Mouse (Mus musculus) liver, adult 2 months (tissue): ENCODE measurements around the gene Tango2. TPM values are rescaled to one million over a fixed set of nuclear protein-coding genes. Genes with fewer than 3 reads are reported as not detected.

Experiments
- DNase-seq: peaks from one replicate; pipeline ENCODE4 v3.0.0-alpha.2; 2011; ENCODE audit warnings: low read depth, low spot score; ENCODE audit errors: extremely low read depth
- H3K27ac ChIP-seq: fragments of 200-500 bp; replicated peaks from 2 replicates; pipeline ENCODE4 v1.5.1; 2012; ENCODE audit warnings: low read depth, mild to moderate bottlenecking, control low read depth, inconsistent platforms, low read length; ENCODE audit not compliant: insufficient read depth
- H3K27me3 ChIP-seq: fragments of 200-500 bp; 2 replicates; pipeline ENCODE4 v1.6.1; 2012; ENCODE audit warnings: mild to moderate bottlenecking, moderate library complexity, low read length, inconsistent platforms; ENCODE audit not compliant: control insufficient read depth, insufficient read depth
- H3K36me3 ChIP-seq: fragments of 200-500 bp; 2 replicates; pipeline ENCODE4 v1.6.1; 2012; ENCODE audit warnings: low read length, inconsistent platforms; ENCODE audit not compliant: control insufficient read depth, insufficient read depth
- H3K4me1 ChIP-seq: fragments of 200-500 bp; 2 replicates; pipeline ENCODE4 v1.6.1; 2011; ENCODE audit warnings: low read length; ENCODE audit not compliant: control insufficient read depth, insufficient read depth
- H3K4me3 ChIP-seq: fragments of 200-500 bp; 2 replicates; pipeline ENCODE4 v1.5.1; 2011; ENCODE audit warnings: low read depth, mild to moderate bottlenecking, control low read depth, low read length, moderate library complexity; ENCODE audit not compliant: insufficient read depth
- H3K79me2 ChIP-seq: fragments of 200-500 bp; 2 replicates; pipeline ENCODE4 v1.6.1; 2012; ENCODE audit warnings: inconsistent platforms, mild to moderate bottlenecking, low read length, moderate library complexity; ENCODE audit not compliant: control insufficient read depth, insufficient read depth
- H3K9ac ChIP-seq: fragments of 200-500 bp; 2 replicates; pipeline ENCODE4 v1.6.1; 2012; ENCODE audit warnings: low read depth, mild to moderate bottlenecking, control low read depth, inconsistent platforms, low read length
- CTCF ChIP-seq: fragments of 200-500 bp; IDR thresholded peaks from 2 replicates; pipeline ENCODE4 v1.5.1; 2011; ENCODE audit warnings: low read depth, low read length, control low read depth
- POLR2A ChIP-seq: fragments of 200-500 bp; IDR thresholded peaks from 2 replicates; pipeline ENCODE4 v1.6.1; 2011; ENCODE audit warnings: low read length, control low read depth; ENCODE audit not compliant: insufficient read depth; ENCODE audit errors: extremely low read depth
- WGBS: fragments of 180-500 bp; shearing (Covaris S2); methylation state at CpG from one replicate; pipeline ENCODE4 v1.1.7; 2018; 5-methylcytosine and 5-hydroxymethylcytosine counted together
- polyA plus RNA-seq: library from polyadenylated mRNA; depleted of rRNA; stranded (reverse); fragments of >200 nt; gene quantifications from 2 replicates; pipeline ENCODE4 v1.2.3, GENCODE M21; 2012
- total RNA-seq: library from RNA; depleted of rRNA; stranded (reverse); fragments of >200 nt; gene quantifications from 2 replicates; pipeline ENCODE4 v1.2.3, GENCODE M21; 2014

Tango2 gene
- total and polyA plus RNA-seq, 2 experiments = 57.1 to 58.0 TPM

DNA sequence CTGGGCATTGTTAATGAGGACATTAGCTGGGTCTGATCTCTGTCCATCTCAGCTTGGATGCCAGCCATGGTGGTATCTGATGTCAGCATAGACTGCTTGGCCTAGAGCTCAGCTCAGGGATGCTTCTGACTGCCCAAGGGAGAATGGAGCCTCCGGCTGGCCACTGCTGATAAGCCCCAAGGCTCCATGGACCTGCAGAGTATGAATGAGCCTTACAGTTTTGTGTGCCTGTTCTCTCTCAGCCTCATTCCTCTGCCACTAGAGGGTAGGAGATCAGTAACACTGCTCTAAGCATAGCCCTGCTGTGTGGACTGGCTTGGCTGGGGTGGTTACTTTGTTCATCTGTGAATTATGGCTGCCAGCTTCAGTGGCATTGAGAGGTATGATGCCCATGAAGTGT, 5.2 kb upstream of the Tango2 start:
- no peak overlapping the region for H3K27ac ChIP-seq
- H3K4me3 ChIP-seq = no peak overlapping the region
- no peaks in the 10 kb centered on the region for H3K79me2 ChIP-seq
- DNase-seq = no peak
- no peak overlapping the region for H3K9ac ChIP-seq
- no peaks in the 10 kb centered on the region for H3K27me3 ChIP-seq
- TF ChIP-seq POLR2A = no peak
- no peak for TF ChIP-seq CTCF
- WGBS = 88% methylated on average over 1 of the region's 1 CpGs
- H3K36me3 ChIP-seq = no peaks in the 10 kb centered on the region
- H3K4me1 ChIP-seq = no peaks in the 10 kb centered on the region

DNA sequence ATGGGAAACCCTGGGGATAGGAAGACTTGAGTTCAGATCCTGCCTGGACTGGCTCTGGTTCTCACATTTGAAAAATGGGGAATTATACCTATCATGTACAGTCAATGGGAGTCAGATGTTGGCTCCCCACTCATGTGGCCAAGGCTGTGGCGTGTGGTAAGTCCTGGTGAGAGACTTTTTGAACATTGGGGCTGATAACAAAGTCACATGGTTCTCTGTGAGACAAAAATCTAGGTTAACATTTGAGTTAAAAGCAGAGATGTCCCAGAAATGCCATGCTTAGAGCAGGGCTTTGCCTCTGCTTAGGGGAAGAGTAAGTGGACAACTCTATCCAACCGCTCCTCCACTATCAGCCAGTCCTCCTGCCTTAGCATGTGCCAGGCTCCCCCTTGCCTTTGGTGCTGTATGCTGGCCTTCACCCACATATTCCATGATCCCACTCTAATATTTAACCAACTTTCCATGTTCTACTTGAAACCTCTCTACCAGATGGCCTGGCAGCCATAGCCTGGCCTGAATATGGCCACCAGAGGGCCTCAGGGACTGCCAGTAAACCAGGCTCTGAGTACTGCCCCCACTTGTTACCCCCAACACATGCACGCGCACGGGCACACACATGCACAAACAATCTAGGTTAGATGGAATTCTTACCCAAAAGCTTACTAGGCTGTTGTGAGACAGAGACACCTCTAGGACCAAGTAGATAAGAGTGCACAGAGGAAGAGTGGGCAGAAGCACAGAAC, 3.6 kb upstream of the Tango2 start:
- Histone ChIP-seq H3K27me3 (no peaks in the 10 kb centered on the region), H3K79me2 (no peaks in the 10 kb centered on the region), H3K27ac (no peak overlapping the region), H3K4me1 (no peaks in the 10 kb centered on the region), H3K9ac (no peak overlapping the region), H3K4me3 (no peak overlapping the region), H3K36me3 (no peaks in the 10 kb centered on the region)
- no peak for DNase-seq
- WGBS = 59% methylated on average over 5 of the region's 5 CpGs
- TF ChIP-seq CTCF = peak; percentile 78
- TF ChIP-seq POLR2A = no peak

DNA sequence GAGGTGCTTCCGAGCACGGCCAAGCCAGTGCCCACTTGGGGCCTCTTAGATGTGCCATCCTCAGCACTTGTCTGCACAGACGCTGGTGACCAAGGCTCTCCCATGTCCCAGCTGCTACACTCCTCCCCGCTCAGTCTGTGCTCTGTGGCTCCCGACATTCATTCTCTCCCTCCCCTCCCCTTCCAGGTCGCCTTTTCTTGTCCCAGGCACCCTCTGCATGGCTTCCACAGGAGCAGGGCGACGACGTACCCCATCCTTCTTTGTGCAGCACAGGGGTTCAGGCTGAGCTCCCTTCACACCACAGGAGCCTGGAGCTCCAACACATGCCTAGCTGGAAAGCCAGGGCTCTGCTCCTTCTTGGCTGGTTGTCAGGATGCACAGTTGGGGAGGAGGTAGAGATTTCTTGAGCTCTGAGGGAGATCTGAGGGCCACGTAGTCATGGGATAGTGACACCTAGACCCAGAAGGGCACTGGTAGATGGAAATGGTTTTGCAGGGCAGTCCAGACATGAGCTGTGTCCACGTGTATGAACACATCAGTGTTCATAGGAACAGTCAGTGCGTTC, 1.9 kb upstream of the Tango2 start:
- peak overlapping the region; percentile 1; the same call in 1 of the 2 replicates for H3K9ac ChIP-seq
- 83% methylated on average over 12 of the region's 12 CpGs for WGBS
- TF ChIP-seq POLR2A = no peak
- TF ChIP-seq CTCF = no peak
- no peak overlapping the region for H3K4me3 ChIP-seq
- no peak for DNase-seq
- H3K27ac ChIP-seq = no peak overlapping the region
- H3K36me3 ChIP-seq = no peaks in the 10 kb centered on the region
- no peaks in the 10 kb centered on the region for H3K4me1 ChIP-seq
- no peaks in the 10 kb centered on the region for H3K79me2 ChIP-seq
- H3K27me3 ChIP-seq = no peaks in the 10 kb centered on the region

DNA sequence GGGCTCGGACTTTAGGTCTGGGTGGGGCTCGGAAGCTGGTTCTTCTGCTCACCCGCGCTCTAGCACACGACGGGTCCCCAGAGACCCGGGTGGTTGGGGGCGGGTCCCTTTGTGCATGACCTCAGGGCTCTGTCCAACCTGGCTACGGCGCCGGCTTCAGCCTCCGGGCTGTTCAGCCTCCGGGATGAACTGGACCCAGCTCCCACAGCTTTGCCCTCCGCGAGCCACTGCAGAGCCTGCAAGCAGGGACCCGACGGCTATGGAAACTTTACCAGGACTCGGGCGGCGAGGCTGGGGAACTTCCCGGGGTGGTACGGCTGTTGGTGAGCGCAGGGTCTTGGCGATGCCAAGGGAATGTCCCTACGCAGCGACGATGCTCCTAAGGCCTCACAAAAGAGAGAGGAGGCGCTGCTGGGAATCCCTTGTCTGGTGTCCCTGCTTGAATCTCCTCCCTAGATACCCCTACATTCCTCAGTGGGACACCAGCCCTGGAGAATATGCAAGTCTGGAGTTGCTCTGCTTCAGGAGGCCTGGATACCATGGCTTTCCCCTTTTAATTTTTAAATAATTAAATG, 785 bp upstream of the Tango2 start:
- Histone ChIP-seq H3K79me2 (no peaks in the 10 kb centered on the region), H3K9ac (peak overlapping the region; percentile 76), H3K4me3 (peak overlapping the region; percentile 85), H3K4me1 (no peaks in the 10 kb centered on the region), H3K36me3 (no peaks in the 10 kb centered on the region), H3K27ac (no peak overlapping the region; the same call in 1 of the 2 replicates), H3K27me3 (no peaks in the 10 kb centered on the region)
- DNase-seq = no peak
- TF ChIP-seq POLR2A = no peak
- no peak for TF ChIP-seq CTCF
- 7% methylated on average over 28 of the region's 28 CpGs for WGBS

DNA sequence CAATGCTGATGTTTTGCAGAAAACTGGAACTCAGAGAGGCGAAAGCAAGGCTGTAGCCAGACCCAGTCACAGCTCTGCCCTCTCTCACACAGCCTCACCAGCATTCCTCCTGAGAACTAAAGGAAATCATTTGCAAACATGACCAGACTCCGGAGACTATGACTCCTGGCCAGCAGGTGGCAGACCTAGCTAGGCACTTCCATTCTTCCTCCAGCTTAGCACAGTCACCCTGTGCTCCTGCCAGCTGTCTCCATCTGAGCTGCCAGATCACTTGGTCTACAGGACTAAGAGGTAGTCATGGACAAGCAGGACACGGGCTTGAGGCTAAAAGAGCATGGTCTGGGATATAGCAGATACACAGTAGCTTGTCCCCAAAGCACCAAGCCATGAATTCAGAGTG, 2.7 kb downstream of the Tango2 start:
- no peaks in the 10 kb centered on the region for H3K27me3 ChIP-seq
- H3K36me3 ChIP-seq = no peaks in the 10 kb centered on the region
- TF ChIP-seq POLR2A (no peak), CTCF (peak; percentile 90)
- peak; percentile 74 for DNase-seq
- H3K9ac ChIP-seq = no peak overlapping the region
- H3K79me2 ChIP-seq = no peaks in the 10 kb centered on the region
- H3K27ac ChIP-seq = no peak overlapping the region
- no peak overlapping the region for H3K4me3 ChIP-seq
- peaks cover 10% of the 10 kb centered on the region for H3K4me1 ChIP-seq
- WGBS = 7% methylated on average over 3 of the region's 3 CpGs

DNA sequence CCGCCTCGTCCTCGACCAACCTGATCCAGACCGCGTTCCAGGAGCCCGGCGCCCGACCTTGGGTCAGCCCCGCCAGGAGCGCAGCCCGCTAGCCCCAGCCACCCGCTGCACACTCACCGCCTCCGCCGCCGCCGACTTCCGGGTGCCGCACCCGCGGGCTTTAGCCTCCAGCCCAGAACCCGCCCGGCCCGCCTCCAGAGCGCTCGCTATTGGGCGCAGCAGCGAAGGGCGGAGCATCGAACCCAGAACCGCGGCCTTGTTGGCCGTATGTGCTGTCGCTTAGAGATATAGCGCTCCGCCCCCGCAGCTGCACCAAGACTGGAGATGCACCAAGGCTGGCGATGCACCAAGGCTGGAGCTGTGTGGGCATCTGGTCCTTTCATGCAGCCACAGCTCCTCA, 4.1 kb downstream of the Tango2 start:
- under 1% methylated on average over 38 of the region's 38 CpGs for WGBS
- TF ChIP-seq POLR2A (peak; percentile 97), CTCF (no peak)
- no peaks in the 10 kb centered on the region for H3K36me3 ChIP-seq
- peak overlapping the region; percentile 73 for H3K9ac ChIP-seq
- peak overlapping the region; percentile 65 for H3K27ac ChIP-seq
- peak; percentile 84 for DNase-seq
- peak overlapping the region; percentile 74 for H3K4me3 ChIP-seq
- no peaks in the 10 kb centered on the region for H3K79me2 ChIP-seq
- no peaks in the 10 kb centered on the region for H3K27me3 ChIP-seq
- peaks cover 19% of the 10 kb centered on the region for H3K4me1 ChIP-seq
